Mouse (Mus musculus) frontal cortex, adult (tissue): ENCODE measurements around the gene Rgs9bp.
"Not testable (repeated sequence)": the region's sequence is repeated elsewhere in the genome, so short reads cannot be mapped to it uniquely, and the experiment has no call there.

Experiments
- ATAC-seq: cut with Nextera tagmentation; 2 replicates; pipeline ENCODE4 v1.9.2; 2017; ENCODE audit warnings: mild to moderate bottlenecking, moderate library complexity, mixed read lengths; ENCODE audit not compliant: low TSS enrichment

The Rgs9bp gene

DNA sequence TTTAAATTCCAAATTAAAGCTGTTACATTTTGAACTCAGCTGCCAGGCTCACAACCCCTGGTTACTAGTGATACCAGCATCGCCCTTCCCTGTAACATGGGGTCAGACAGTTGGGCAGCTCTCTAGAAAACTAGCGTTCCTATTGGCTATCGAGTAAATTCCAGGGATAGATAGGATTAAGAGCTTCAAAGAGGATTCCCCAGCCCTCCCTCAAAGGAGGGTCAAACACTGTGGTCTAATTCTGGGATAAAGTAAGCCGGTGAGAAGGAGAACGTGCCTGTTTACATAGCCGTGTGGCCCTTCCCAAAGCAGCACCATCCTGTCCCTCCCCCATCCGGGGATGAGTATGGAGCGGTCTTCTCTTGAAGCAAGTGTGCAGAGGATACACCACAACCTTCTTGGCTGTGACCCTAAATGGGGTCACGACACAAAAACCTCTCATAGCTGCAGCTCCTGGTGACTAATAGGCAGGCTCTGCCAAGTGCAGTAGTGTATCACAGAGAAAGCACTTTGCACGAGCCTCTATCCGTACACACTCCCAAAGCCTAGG lies 1.8 kb downstream of the Rgs9bp start:
- ATAC-seq: no peak

DNA sequence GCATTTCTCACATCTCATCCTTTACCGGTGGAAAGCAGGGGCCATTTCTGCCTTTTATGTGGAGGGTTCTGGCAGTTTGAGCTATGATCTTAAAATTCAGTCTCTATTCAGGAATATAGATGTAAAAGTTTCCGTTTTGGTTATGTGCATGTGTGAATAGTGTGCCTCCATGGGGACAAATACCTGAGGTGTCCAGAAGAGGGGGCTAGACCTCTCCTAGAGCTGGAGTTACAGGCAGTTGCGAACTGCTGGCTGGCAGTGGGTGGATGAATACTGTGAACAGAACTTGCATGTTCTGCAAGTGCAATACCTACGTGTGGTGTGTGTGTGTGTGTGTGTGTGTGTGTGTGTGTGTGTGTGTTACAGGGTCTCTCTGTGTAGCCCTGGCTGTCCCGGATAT lies 2.7 kb downstream of the Rgs9bp start:
- no peak for ATAC-seq

GRCm38 (mm10) chr7:35579849-35580248 lies 5.5 kb downstream of the Rgs9bp start:
- ATAC-seq: no peak; the same call in 1 of the 2 replicates

DNA sequence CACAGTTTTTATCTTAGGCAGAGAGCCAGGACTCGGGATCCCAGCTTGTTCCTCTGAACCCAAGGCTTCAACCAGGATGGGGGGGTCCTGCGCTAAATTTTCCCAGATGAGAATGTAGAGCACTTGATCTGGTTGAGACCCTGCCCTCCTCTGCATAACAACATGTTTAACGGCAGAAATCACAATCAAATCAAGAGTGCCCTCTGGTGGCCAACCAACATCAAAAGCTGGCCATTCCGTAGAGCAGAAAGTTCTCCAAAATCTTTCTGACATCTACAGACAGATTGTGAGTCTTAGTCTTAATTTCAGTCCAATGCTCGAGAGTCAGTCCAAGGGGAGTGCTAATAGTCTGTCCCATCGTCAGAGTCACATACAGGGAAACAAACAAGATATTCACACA lies 14.5 kb downstream of the Rgs9bp start:
- not testable (repeated sequence) for ATAC-seq

- ATAC-seq: not testable (repeated sequence)
Observed at GRCm38 (mm10) chr7:35569724-35570123, 15.7 kb downstream of the Rgs9bp start.

GRCm38 (mm10) chr7:35565965-35566364 lies 19.4 kb downstream of the Rgs9bp start:
- ATAC-seq: not testable (repeated sequence)

DNA sequence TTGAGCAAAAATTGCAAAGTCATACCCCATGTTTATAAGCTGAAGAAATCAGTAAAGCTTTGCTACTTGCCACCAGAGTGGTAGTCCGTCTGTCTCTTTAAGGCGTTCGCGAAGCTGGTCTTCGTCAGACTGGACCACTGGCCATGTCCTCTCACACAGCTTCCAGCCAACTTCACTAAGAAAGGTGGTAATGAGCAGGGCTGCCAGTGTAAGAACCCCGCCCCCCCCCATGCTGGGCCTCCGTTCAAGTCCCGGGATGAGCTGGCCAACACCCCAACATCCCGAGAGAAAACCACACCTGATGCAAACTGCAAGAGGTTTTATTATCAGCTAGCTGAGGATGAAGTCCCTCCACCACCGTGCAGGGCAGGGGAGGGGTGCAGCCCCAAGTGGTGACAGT lies 20.5 kb downstream of the Rgs9bp start:
- ATAC-seq: not testable (repeated sequence)

GRCm38 (mm10) chr7:35564067-35564865 lies 21.1 kb downstream of the Rgs9bp start:
- no peak for ATAC-seq

GRCm38 (mm10) chr7:35563071-35563470 lies 22.3 kb downstream of the Rgs9bp start:
- no peak for ATAC-seq

DNA sequence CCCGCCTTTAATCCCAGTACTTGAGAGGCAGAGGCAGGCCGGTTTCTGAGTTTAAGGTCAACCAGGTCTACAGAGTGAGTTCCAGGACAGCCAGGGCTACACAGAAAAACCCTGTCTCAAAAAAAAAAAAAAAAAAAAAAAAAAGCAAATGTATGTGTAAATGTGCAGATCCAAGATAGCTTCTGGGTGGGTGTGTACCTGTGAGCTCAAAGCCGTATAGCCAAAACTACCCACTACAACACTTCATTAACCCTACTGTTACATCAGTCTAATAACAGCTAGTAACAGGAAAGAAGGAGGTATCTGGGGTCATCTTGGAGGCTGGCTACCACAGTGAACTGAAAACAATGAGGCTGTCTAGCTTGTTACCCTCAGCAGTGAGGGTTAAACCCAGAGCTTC lies 25.5 kb downstream of the Rgs9bp start:
- no peak for ATAC-seq

DNA sequence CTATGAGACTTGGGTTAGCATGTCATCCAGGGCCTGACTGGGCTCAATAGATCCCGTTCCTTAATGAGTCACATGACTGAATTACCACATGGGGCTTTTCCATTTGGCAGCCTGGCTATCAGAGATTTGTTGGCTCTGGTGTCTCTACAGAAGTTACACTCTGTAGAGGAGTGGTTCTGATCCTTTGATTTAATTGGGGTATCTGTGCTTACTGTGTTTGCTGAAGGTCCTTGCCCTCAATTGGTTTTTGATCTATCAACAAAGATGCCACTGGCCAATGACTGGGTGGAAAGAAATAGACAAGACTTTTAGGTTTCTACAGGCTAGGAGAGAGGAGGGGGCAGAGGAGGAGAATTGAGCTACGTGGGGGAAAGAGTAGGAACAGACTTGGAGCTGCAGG lies 26.7 kb downstream of the Rgs9bp start:
- no peak for ATAC-seq

- no peak for ATAC-seq
Observed at GRCm38 (mm10) chr7:35557577-35557976, 27.8 kb downstream of the Rgs9bp start.

- ATAC-seq: no peak
Observed at GRCm38 (mm10) chr7:35556905-35557304, 28.5 kb downstream of the Rgs9bp start.

- no peak for ATAC-seq
Observed at GRCm38 (mm10) chr7:35556205-35556603, 29.2 kb downstream of the Rgs9bp start, which contains the start of gene Nudt19. Nudt19 (minus strand) TSS chr7:35556304.

DNA sequence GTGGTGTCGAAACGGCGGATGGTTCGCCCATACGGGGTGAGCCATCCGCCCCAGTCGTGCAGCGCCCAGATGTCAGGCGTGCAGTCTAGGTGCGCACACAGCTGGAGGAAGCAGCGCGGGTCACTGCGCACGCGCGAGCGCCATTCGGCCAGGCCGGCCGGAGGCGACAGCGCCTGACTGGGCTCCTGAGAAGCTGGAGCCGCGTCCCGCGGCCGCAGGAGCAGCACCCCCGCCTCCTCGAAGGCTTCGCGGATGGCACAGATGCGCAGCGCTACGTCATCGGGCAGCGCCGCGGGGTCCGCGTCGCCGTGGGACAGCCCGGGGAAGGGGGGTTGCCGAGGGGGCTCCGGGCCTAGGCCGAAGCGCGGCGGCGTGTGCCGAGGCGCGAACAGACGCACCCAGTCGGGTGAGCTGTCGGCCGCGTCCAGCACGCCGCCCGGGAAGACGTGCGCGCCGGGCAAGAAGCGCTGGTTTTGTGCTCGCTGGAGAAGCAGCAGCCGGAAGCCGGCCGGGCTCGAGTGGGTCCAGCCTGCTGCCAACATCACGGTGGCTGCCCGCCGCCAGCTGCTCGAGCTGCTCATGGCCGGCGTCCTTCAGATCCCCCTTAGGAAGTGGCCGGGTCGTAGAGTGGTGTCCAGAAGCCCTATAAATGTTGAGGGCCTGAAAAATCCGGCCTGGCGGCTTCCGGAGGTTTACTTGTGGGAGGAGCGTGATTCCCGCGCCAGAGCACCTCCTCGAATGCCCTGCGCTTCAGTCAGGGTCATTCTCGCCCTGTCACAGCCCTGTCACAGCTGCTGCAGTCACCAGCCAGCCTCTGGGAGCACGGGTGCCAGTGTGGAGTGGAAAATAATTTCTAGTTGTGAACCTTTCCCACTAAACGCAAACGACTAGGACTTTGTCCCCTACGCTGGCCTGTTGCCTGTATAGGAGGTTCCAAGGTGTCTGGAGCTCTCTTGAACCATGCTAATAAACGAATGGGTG lies 29.9 kb downstream of the Rgs9bp start:
- ATAC-seq: peak; percentile 85

- ATAC-seq: peak; percentile 29; the same call in 1 of the 2 replicates
Observed at GRCm38 (mm10) chr7:35554605-35555175, 30.7 kb downstream of the Rgs9bp start.

DNA sequence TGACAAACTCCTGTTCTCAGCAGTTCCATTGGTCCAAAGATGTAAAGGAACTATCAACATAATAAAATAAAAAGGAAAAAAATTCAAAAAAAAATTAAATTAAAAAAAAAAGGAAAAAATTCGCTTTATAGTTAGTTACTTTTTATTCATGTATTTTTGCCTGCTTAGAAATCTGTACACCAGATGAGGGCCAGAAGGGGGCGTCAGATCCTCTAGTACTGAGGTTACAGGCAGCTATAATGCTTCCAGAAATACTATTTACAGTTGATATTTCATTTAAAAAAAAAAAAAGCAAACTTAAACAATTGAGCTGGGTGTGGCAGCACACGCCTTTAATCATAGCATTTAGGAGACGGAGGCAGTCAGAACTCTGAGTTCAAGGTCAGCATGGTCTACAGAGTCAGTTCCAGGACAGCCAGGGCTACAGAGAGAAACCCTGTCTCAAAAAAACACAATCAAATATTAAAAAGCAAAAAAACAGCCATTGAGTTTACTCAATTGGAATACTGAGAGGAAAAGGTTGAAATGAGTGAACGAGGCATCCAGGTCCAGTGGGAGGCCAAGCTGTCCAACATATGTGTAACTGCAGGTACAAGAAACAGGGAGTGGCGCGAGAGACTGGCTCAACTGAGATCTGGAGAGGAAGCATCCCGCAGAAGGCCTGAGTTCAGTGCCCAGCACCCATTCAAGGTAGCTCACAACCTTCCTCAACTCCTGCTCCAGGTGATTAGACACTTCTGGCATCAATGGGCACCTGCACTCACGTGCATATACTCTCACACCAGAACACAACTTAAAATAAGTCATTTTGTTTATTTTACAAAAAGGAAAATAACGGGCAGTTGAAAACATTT lies 31.4 kb downstream of the Rgs9bp start:
- no peak for ATAC-seq

- peak; percentile 93 for ATAC-seq
Observed at GRCm38 (mm10) chr7:35545881-35546280, 39.5 kb downstream of the Rgs9bp start.

- no peak for ATAC-seq
Observed at GRCm38 (mm10) chr7:35537562-35537961, 47.8 kb downstream of the Rgs9bp start, which contains the start of gene Tdrd12. Tdrd12 (minus strand) TSS chr7:35537745.

DNA sequence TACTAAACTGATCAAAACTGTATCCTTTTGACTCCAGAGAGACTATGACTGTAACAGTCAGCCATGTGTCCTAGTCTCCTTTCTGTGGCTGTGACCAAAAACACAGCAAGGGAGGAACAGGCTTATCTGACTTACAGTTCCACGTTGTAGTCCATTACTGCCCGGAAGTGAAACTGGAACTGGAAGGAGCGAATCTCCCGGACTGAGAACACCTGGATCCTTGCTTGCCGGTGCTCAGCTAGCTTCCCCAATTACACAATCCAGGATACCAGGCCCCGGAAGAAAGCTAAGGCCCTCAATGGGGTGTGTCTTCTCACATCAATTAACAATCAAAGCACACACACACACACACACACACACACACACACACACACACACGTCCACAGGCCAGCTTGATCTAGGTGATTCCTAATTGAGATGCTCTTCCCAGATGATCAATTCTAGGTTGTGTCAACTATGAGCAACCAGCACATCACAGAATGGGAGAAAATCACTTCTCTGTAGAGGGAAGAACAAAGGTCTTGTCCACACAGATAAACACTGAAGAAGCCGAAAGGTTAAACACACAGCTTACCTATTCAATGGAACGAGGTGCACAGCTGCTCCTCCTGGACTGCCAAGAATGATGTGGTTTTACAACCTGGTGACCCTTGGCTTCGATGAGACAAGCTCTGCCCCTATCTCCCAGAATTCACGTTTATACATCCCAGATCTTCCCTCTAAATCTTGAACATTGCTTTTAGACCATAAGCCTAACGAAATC lies 49.5 kb downstream of the Rgs9bp start:
- no peak for ATAC-seq
